Mouse (Mus musculus): ENCODE results near the gene Fcna.

GRCm38 (mm10) chr2:25660279-25660678 is 32.4 kb upstream of the Fcna start:
- no peak for TF ChIP-seq CTCF (IDR thresholded peaks at IDR 0.05; ENCODE audit: control insufficient read depth, insufficient read depth, insufficient read length)
- TF ChIP-seq MAX (IDR thresholded peaks at IDR 0.05): no peak
- no peak for TF ChIP-seq FOSL1 (IDR thresholded peaks at IDR 0.05; ENCODE audit: insufficient read depth, low read length, poor library complexity, severe bottlenecking)
- no peak for TF ChIP-seq MYOG (IDR thresholded peaks at IDR 0.05; ENCODE audit: control insufficient read depth, extremely low read depth, insufficient read length)
